Mouse (Mus musculus) thymus, adult 2 months (tissue): ENCODE data around the gene Kcng4. TPM values are rescaled to one million over a fixed set of nuclear protein-coding genes. Genes with fewer than 3 reads are reported as not detected.

Experiments
- DNase-seq: peaks from one replicate; pipeline ENCODE4 v3.0.0; 2021
- H3K27ac ChIP-seq: fragments of 200-500 bp; 2 replicates; pipeline ENCODE4 v1.5.1; 2012; ENCODE audit warnings: low read length, control low read depth; ENCODE audit not compliant: control insufficient read depth, insufficient read depth
- H3K27me3 ChIP-seq: fragments of 200-500 bp; 2 replicates; pipeline ENCODE4 v1.6.1; 2012; ENCODE audit warnings: mild to moderate bottlenecking, low read length, moderate library complexity, mixed read lengths; ENCODE audit not compliant: control insufficient read depth, insufficient read depth
- H3K36me3 ChIP-seq: fragments of 200-500 bp; 2 replicates; pipeline ENCODE4 v1.6.1; 2012; ENCODE audit warnings: mild to moderate bottlenecking, low read length, moderate library complexity; ENCODE audit not compliant: control insufficient read depth, insufficient read depth
- H3K4me1 ChIP-seq: fragments of 200-500 bp; replicated peaks from 2 replicates; pipeline ENCODE4 v1.6.1; 2012; ENCODE audit warnings: low read length; ENCODE audit not compliant: control insufficient read depth, insufficient read depth
- H3K4me3 ChIP-seq: fragments of 200-500 bp; 2 replicates; pipeline ENCODE4 v1.5.1; 2012; ENCODE audit warnings: mild to moderate bottlenecking, low read length, control low read depth, moderate library complexity; ENCODE audit not compliant: control insufficient read depth, insufficient read depth
- CTCF ChIP-seq: fragments of 200-500 bp; IDR thresholded peaks from 2 replicates; pipeline ENCODE4 v1.5.1; 2012; ENCODE audit warnings: mild to moderate bottlenecking, control low read depth, low read length, moderate library complexity, borderline replicate concordance; ENCODE audit not compliant: control insufficient read depth, poor library complexity, insufficient read depth; ENCODE audit errors: extremely low read depth
- POLR2A ChIP-seq: fragments of 200-500 bp; IDR thresholded peaks from 2 replicates; pipeline ENCODE4 v1.6.1; 2012; ENCODE audit warnings: mild to moderate bottlenecking, low read length, control low read depth, moderate library complexity; ENCODE audit not compliant: control insufficient read depth, poor library complexity, insufficient read depth; ENCODE audit errors: extremely low read depth
- WGBS: fragments of 180-500 bp; shearing (Covaris S2); methylation state at CpG from one replicate; pipeline ENCODE4 v1.1.7; 2018; 5-methylcytosine and 5-hydroxymethylcytosine counted together
- polyA plus RNA-seq: library from polyadenylated mRNA; depleted of rRNA; stranded (reverse); fragments of >200 nt; gene quantifications from 2 replicates; pipeline ENCODE4 v1.2.3, GENCODE M21; 2012

Gene Kcng4
- polyA plus RNA-seq, 1 experiment = 0.47 TPM

DNA sequence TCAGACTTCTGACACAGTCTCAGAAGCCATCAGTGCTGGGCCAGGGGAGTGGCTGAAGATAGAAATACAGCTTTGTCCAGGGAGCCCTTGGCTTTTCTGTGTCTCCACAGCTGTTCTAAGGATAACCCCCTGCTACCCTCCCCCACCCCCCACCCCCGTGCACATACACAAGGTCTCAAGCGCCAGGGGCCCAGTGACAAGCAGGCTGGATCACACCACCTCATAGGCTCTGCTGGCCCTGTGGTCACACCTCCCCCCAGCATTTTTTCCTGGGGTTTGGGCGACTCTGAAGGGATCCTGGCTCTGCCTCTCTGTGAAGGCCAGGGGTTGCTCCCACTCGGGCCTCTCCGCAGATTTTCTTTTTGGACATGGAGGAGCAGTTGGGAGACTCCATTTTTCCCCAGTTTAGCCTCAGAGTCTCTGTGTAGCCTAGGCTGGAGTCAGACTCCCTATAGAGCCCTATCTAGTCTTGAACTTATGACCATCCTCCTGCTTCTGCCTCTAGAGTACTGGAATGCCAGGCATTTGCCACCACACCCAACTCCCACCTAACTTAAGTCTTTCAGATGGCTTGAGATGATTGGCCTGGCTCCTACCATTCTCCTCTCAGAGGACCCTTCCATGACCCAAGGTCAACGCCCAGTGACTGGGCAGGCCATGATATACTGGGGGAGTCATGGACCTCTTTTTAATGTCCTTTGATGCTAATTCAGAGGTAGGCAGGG, 15.2 kb downstream of the Kcng4 start:
- Histone ChIP-seq H3K27ac (no peak overlapping the region), H3K27me3 (no peaks in the 10 kb centered on the region), H3K4me3 (no peak overlapping the region), H3K36me3 (no peaks in the 10 kb centered on the region), H3K4me1 (no peaks in the 10 kb centered on the region)
- no peak for DNase-seq
- WGBS = 82% methylated on average over 6 of the region's 6 CpGs
- TF ChIP-seq POLR2A = no peak
- no peak for TF ChIP-seq CTCF

DNA sequence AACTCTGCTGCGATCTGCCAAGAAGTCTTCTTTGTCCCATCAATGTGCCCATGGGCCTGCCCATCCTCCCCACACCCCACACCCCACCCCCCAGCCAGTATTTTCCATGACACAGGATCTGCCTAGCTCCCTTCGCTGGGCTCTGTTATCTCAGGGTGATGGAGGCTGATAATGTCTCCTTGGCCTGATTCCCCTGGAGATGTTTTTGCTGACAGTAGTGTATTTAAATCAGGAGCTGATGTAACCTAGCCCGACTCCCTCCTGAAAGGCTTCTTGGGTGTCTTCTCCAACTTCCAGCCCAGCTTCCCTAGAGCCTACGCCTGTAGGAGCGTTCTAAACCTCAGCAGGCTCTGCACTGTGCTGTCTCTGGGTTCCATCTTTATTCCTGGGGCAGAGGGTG, 16.6 kb downstream of the Kcng4 start:
- WGBS = 77% methylated on average over 5 of the region's 5 CpGs
- TF ChIP-seq CTCF = no peak
- TF ChIP-seq POLR2A = no peak
- DNase-seq = no peak
- Histone ChIP-seq H3K36me3 (no peaks in the 10 kb centered on the region), H3K27me3 (no peaks in the 10 kb centered on the region), H3K4me1 (no peaks in the 10 kb centered on the region), H3K4me3 (no peak overlapping the region), H3K27ac (no peak overlapping the region)

DNA sequence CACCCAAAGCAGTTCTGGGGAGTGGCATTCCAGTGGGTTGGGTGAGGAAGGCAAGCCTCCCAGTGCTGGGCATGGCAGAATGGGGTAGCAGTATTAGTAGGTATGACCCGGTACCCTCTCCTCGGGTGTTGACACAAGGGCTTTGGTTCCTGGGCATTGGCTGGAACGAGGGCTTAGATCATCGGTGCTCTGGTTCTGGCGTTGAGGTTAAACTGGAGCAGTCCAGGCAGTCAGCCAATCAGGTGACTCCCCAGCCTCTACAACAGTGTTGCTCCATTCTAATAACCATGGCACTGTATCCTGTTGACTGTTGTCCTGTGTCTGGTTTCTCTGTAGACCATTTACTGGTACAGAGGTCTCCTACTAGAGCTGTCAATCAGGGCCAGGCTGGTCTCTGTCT, 17.9 kb downstream of the Kcng4 start:
- Histone ChIP-seq H3K4me3 (no peak overlapping the region), H3K4me1 (no peaks in the 10 kb centered on the region), H3K36me3 (no peaks in the 10 kb centered on the region), H3K27me3 (no peaks in the 10 kb centered on the region), H3K27ac (no peak overlapping the region)
- DNase-seq = no peak
- 91% methylated on average over 5 of the region's 5 CpGs for WGBS
- TF ChIP-seq POLR2A (no peak), CTCF (no peak)

DNA sequence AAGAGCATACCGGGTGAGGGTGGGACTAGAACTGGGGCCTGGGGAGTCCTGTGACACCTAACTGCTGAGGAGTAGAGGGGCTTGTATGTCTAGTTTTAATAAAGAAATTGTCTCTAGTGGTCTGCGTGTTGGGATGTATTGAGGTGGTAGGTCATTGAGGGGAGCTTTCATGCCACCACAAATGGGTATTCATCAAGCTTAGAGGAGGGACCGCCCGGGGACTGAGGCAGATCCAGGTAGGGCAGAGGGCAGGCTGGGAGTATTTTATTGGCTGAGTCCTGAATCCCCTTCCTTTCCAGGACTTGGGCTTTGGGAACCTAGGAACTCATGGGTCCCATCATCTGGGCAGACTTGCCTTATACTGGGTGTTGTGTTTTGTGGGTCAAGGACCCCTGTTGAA, 18.7 kb downstream of the Kcng4 start:
- WGBS = 94% methylated on average over 4 of the region's 4 CpGs

DNA sequence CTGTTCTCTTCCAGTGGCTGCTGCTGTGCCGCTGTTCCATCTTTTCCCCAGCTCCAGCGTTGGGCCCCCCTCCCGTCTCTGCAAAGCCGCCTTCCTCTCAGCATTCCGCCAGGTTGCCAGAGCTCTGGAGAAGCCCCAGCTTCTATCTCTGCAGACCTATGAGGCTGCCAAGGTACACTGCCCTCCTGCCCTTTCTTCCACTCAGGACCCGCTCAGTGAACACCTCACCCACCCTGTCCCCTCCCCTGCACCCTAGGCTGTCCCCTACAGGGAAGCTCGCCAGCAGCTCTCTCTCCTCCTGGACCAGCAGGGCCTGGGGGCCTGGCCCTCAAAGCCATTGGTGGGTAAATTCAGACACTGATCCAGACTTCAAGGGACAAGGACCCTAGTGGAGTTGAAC, 19.1 kb downstream of the Kcng4 start:
- 89% methylated on average over 7 of the region's 7 CpGs for WGBS
- Histone ChIP-seq H3K27me3 (no peaks in the 10 kb centered on the region), H3K4me3 (no peak overlapping the region), H3K4me1 (no peaks in the 10 kb centered on the region), H3K27ac (no peak overlapping the region), H3K36me3 (no peaks in the 10 kb centered on the region)
- TF ChIP-seq POLR2A (no peak), CTCF (no peak)
- DNase-seq = no peak

More for the DNA sequence above, 18.7 kb downstream of the Kcng4 start:
- Histone ChIP-seq H3K4me3 (no peak overlapping the region), H3K27ac (no peak overlapping the region), H3K4me1 (no peaks in the 10 kb centered on the region), H3K27me3 (no peaks in the 10 kb centered on the region), H3K36me3 (no peaks in the 10 kb centered on the region)
- TF ChIP-seq CTCF (no peak), POLR2A (no peak)
- no peak for DNase-seq

DNA sequence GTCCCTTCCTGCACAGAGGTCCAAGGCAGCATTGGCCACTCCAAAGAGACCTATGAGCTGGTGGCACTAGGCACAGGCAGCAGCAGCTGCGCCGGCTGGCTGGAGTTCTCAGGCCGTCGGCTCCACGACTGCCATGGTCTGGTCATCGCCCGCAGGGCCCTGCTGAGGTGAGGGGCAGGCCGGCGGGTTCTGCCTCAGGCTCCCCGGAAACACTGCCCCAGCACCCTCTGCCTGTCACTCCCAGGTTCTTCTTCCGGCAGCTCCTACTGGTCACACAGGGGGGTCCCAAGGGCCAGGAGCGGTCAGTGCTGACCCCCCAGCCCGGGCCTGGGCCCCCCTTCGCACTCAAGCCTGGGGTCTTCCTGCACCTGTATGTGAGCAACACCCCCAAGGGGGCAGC, 20.4 kb downstream of the Kcng4 start:
- Histone ChIP-seq H3K27ac (no peak overlapping the region), H3K4me1 (no peaks in the 10 kb centered on the region), H3K4me3 (no peak overlapping the region), H3K36me3 (no peaks in the 10 kb centered on the region), H3K27me3 (no peaks in the 10 kb centered on the region)
- no peak for DNase-seq
- WGBS = 87% methylated on average over 14 of the region's 14 CpGs
- TF ChIP-seq POLR2A = no peak
- TF ChIP-seq CTCF = no peak

DNA sequence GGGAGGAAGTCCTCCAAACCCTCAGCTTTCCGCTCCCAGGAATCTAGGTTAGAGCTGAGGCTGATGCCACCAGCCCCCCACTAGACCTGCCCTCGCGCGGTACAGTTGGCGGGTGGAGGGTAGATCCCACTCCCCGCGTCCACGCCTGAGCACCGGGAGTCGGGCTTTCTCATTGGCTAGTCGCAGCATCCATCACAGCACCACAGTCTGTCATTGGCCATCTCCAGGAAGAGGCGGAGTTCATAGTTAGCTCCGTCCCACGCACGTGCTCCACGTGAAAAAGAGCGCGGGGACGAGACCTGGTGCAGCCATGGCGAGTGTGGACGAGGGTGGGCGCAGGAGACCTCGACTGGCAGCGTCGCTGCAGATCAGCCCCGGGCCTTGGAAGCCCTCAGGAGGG, 23.0 kb downstream of the Kcng4 start, which contains the start of gene Adad2:
TSS of gene Adad2 (plus strand) at position 277 of the 400 bp plus-strand sequence.
- no peak for DNase-seq
- H3K27me3 ChIP-seq = no peaks in the 10 kb centered on the region
- H3K27ac ChIP-seq = no peak within 1 kb of the TSS
- 85% methylated on average over 26 of the region's 26 CpGs for WGBS
- H3K4me1 ChIP-seq = no peaks in the 10 kb centered on the region
- TF ChIP-seq POLR2A (no peak), CTCF (no peak)
- H3K36me3 ChIP-seq = no peaks in the 10 kb centered on the region
- H3K4me3 ChIP-seq = no peak within 1 kb of the TSS
